Mouse (Mus musculus): ENCODE data around the gene Maml3. TPM values are rescaled to one million over a fixed set of nuclear protein-coding genes. Genes with fewer than 3 reads are reported as not detected.
A peak's percentile ranks its signal among the peaks of the same experiment; 100 is the strongest.

The Maml3 gene
- polyA plus RNA-seq, 1 experiment from 2014 or later, result 8.6 TPM

GRCm38 (mm10) chr3:51817919-51818318 is 287.0 kb downstream of the Maml3 start:
- H3K4me1 ChIP-seq (replicated peaks), result peaks cover 33% of the 10 kb centered on the region
- H3K4me2 ChIP-seq, result peak overlapping the region; percentile 37
- WGBS, result 33% methylated on average over 15 of the region's 15 CpGs
- ATAC-seq (ENCODE audit: low read depth), result peak; percentile 51; the same call in 1 of the 2 replicates
- H3K27ac ChIP-seq (replicated peaks), result peak overlapping the region; percentile 80
- peak overlapping the region; percentile 23 for H3K9ac ChIP-seq
- H3K36me3 ChIP-seq, result no peaks in the 10 kb centered on the region
- no peak overlapping the region for H3K4me3 ChIP-seq
- no peaks in the 10 kb centered on the region for H3K27me3 ChIP-seq
- H3K9me3 ChIP-seq, result no peaks in the 10 kb centered on the region

GRCm38 (mm10) chr3:51817329-51817728 is 287.5 kb downstream of the Maml3 start:
- peak overlapping the region; percentile 80 for H3K27ac ChIP-seq (replicated peaks)
- no peak overlapping the region for H3K4me3 ChIP-seq
- no peaks in the 10 kb centered on the region for H3K9me3 ChIP-seq
- peaks cover 39% of the 10 kb centered on the region for H3K4me1 ChIP-seq (replicated peaks)
- H3K36me3 ChIP-seq, result no peaks in the 10 kb centered on the region
- 63% methylated on average over 6 of the region's 6 CpGs for WGBS
- H3K4me2 ChIP-seq, result no peak overlapping the region
- no peaks in the 10 kb centered on the region for H3K27me3 ChIP-seq
- ATAC-seq (ENCODE audit: low read depth), result no peak; the same call in 1 of the 2 replicates
- peak overlapping the region; percentile 23 for H3K9ac ChIP-seq

GRCm38 (mm10) chr3:51816517-51817285 is 288.2 kb downstream of the Maml3 start:
- Histone ChIP-seq H3K9me3 (no peaks in the 10 kb centered on the region), H3K4me1 (replicated peaks) (peaks cover 42% of the 10 kb centered on the region), H3K27ac (replicated peaks) (no peak overlapping the region), H3K9ac (no peak overlapping the region), H3K4me2 (no peak overlapping the region), H3K4me3 (no peak overlapping the region), H3K36me3 (no peaks in the 10 kb centered on the region), H3K27me3 (no peaks in the 10 kb centered on the region)
- WGBS, result 87% methylated on average over 7 of the region's 7 CpGs
- ATAC-seq (ENCODE audit: low read depth), result no peak

DNA sequence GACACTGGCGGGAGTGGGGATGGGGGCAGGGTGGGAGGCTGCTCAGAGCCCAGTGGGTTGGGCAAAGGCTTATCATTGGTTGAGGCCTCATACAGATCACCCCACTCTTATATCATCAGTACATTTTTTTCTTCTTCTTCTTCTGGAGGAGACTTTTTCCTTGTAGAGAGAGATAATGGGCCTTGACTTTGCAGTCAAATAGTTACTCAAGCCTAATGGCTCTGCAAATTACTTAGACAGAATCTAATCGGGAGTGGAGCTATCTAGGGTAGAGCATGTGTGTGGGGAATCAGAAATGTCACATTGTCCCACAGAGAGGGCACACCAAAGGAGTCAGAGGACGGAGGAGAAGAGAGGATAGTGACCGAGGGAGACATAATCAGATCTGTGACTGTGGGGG is 290.8 kb downstream of the Maml3 start:
- Histone ChIP-seq H3K4me3 (no peak overlapping the region), H3K9me3 (no peaks in the 10 kb centered on the region), H3K9ac (no peak overlapping the region), H3K27ac (replicated peaks) (no peak overlapping the region), H3K36me3 (no peaks in the 10 kb centered on the region), H3K4me1 (replicated peaks) (peaks cover 57% of the 10 kb centered on the region), H3K4me2 (no peak overlapping the region), H3K27me3 (no peaks in the 10 kb centered on the region)
- WGBS, result 86% methylated on average over 4 of the region's 4 CpGs
- no peak for ATAC-seq (ENCODE audit: low read depth)

- peak overlapping the region; percentile 31; the same call in 1 of the 2 replicates for H3K9ac ChIP-seq
- peak overlapping the region; percentile 49 for H3K27ac ChIP-seq (replicated peaks)
- no peaks in the 10 kb centered on the region for H3K36me3 ChIP-seq
- no peak for ATAC-seq (ENCODE audit: low read depth)
- no peaks in the 10 kb centered on the region for H3K9me3 ChIP-seq
- no peaks in the 10 kb centered on the region for H3K27me3 ChIP-seq
- no peak overlapping the region for H3K4me3 ChIP-seq
- peaks cover 58% of the 10 kb centered on the region for H3K4me1 ChIP-seq (replicated peaks)
- WGBS, result 96% methylated on average over 5 of the region's 5 CpGs
- no peak overlapping the region for H3K4me2 ChIP-seq
These were observed 291.7 kb downstream of the Maml3 start for GRCm38 (mm10) chr3:51813186-51813585.

- WGBS, result 51% methylated on average over 7 of the region's 7 CpGs
- ATAC-seq (ENCODE audit: low read depth), result no peak
- no peaks in the 10 kb centered on the region for H3K9me3 ChIP-seq
- no peak overlapping the region for H3K4me2 ChIP-seq
- H3K27ac ChIP-seq (replicated peaks), result peak overlapping the region; percentile 73
- H3K9ac ChIP-seq, result no peak overlapping the region
- no peaks in the 10 kb centered on the region for H3K27me3 ChIP-seq
- H3K4me3 ChIP-seq, result no peak overlapping the region
- peaks cover 63% of the 10 kb centered on the region for H3K4me1 ChIP-seq (replicated peaks)
- H3K36me3 ChIP-seq, result no peaks in the 10 kb centered on the region
These were observed 294.1 kb downstream of the Maml3 start for GRCm38 (mm10) chr3:51810731-51811130.

DNA sequence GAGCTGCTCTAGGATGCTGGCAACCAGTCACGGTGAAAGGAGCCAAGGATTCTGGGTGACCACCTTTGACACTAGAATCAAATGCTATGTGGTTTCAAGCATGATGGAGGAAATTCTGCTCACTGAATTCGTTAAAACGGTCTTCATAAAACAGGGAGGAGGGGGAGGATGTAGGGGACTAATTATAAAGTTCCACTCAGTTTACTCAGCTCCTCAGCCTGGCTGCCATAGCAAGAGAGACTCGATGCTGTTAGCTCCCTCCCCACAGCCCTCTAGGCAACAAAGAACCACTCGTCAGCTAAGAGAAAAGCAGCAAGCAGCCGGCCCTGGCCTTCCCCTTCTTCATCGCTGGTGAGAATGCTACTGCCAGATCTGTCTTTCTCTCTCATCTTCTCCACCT is 295.1 kb downstream of the Maml3 start:
- ATAC-seq (ENCODE audit: low read depth), result no peak
- Histone ChIP-seq H3K27me3 (no peaks in the 10 kb centered on the region), H3K4me1 (replicated peaks) (peaks cover 72% of the 10 kb centered on the region), H3K27ac (replicated peaks) (peak overlapping the region; percentile 73), H3K4me2 (no peak overlapping the region), H3K4me3 (no peak overlapping the region), H3K36me3 (no peaks in the 10 kb centered on the region), H3K9ac (0 out of 2 replicates have a peak overlapping the region, but pooled peaks have one; percentile 39), H3K9me3 (no peaks in the 10 kb centered on the region)
- 42% methylated on average over 7 of the region's 7 CpGs for WGBS

DNA sequence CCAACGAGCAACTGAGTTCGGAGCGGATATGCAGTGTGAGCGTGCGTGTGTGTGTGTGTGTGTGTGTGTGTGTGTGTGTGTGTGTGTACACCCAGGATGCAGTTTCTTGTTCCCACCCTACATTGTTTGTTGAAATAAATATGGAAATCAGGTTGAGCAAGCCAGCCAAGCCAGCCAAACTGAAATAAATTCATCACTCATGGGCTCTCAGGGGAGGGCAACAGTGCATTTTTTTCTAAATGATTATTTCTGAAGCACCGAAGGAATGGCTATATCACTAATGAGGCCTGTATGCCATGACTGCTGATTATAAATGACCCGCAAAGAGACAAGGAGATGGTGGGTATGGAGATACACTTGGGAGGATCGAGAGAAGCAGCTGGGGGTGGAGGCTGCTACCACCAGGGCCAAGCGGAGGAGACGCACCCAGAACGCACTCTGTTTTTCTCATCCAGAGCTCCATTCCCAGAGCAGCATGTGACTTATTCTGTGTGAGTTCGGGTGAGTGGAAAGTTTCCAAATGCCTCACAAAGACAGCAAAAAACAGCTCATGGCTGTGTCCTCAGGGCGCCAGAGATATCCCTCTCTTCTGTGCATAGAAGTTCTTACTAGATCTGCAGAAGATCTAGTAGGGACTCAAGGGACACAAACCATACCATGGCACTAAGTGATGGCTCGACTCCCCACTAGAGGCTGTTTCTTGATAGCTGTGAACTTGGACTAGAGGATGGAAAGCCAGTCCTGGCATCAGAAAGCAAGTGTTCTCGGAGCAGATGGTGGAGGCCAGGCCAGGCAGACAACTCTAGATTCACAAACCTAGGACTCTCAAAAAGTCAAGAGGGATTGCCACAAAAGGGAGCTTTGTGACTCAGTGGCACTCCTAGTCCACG is 296.6 kb downstream of the Maml3 start:
- Histone ChIP-seq H3K27ac (replicated peaks) (peak overlapping the region; percentile 77), H3K36me3 (no peaks in the 10 kb centered on the region), H3K4me3 (no peak overlapping the region), H3K9me3 (no peaks in the 10 kb centered on the region), H3K4me1 (replicated peaks) (peaks cover 87% of the 10 kb centered on the region), H3K27me3 (no peaks in the 10 kb centered on the region), H3K4me2 (no peak overlapping the region), H3K9ac (no peak overlapping the region)
- no peak for ATAC-seq (ENCODE audit: low read depth)
- WGBS, result 61% methylated on average over 16 of the region's 16 CpGs

DNA sequence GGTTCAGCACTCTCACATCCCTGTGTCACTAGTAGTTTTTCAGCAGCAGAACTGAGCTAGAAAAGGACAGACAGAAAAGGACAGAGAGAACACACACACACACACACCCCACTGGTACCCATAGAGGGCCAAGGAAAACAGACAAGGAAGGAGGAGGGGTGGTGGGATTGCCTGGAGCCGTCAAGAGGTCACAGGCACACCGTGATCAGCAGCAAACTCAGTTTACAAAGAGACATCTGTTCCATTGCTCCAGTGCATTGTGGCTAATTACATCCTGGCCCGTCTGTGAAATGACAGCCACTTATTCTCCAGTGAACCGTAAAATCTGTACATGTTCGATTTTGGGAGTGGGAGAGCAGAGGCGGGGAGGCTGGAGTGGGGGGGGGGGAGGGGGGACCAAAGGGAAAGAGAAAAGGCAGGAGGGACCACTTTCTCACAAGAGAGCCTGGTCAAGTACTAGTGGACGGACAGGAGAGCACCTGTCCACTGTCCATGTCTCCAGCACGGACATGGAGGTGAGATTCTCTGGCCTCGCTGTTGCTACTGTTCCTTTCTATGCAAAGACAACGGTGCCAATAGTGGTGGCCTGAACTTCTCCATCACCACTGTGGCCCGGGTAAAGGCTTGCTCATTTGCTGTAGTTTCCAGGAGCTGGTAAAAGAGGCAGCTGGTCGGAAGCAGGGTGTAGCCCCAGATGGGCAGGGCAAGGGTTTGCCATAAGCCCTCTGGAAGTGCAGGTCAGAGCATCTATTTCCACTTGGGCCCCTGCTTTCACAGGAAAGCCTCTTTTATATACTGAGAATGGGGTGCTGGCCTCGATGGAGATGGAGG is 299.2 kb downstream of the Maml3 start:
- H3K36me3 ChIP-seq, result no peaks in the 10 kb centered on the region
- ATAC-seq (ENCODE audit: low read depth), result peak; percentile 75
- H3K27me3 ChIP-seq, result no peaks in the 10 kb centered on the region
- H3K27ac ChIP-seq (replicated peaks), result peak overlapping the region; percentile 86
- 9% methylated on average over 13 of the region's 13 CpGs for WGBS
- H3K9me3 ChIP-seq, result no peaks in the 10 kb centered on the region
- H3K4me2 ChIP-seq, result 0 out of 2 replicates have a peak overlapping the region, but pooled peaks have one; percentile 9
- H3K4me3 ChIP-seq, result no peak overlapping the region
- H3K4me1 ChIP-seq (replicated peaks), result peaks cover 91% of the 10 kb centered on the region
- peak overlapping the region; percentile 35; the same call in 1 of the 2 replicates for H3K9ac ChIP-seq

DNA sequence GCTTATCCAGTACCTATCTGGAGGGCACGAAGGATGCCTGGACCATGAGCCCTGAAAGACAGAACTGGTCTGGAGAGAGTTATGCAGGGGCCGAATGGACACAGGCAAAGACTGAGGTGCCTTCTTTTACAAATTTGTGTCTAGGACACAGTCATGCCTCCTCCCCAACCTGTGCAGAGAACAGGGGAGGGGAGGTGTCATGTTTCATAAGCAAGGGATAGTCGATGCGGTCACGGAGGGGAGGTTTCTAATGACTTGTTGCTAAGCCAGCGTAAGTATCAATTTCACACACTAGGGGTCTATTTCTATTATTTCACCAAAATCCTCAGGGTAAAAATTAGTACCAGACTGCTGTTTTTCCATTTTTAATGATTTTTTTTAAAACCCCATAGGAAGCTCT is 301.0 kb downstream of the Maml3 start:
- peaks cover 89% of the 10 kb centered on the region for H3K4me1 ChIP-seq (replicated peaks)
- ATAC-seq (ENCODE audit: low read depth), result no peak
- no peak overlapping the region for H3K9ac ChIP-seq
- H3K9me3 ChIP-seq, result no peaks in the 10 kb centered on the region
- no peak overlapping the region for H3K4me3 ChIP-seq
- H3K27ac ChIP-seq (replicated peaks), result no peak overlapping the region
- 57% methylated on average over 6 of the region's 6 CpGs for WGBS
- H3K36me3 ChIP-seq, result no peaks in the 10 kb centered on the region
- H3K27me3 ChIP-seq, result no peaks in the 10 kb centered on the region
- H3K4me2 ChIP-seq, result no peak overlapping the region

GRCm38 (mm10) chr3:51799650-51800049 is 305.2 kb downstream of the Maml3 start:
- Histone ChIP-seq H3K27me3 (no peaks in the 10 kb centered on the region), H3K9me3 (no peaks in the 10 kb centered on the region), H3K4me1 (replicated peaks) (peaks cover 89% of the 10 kb centered on the region), H3K4me3 (no peak overlapping the region), H3K9ac (no peak overlapping the region), H3K4me2 (no peak overlapping the region), H3K27ac (replicated peaks) (peak overlapping the region; percentile 2; the same call in 1 of the 2 replicates), H3K36me3 (no peaks in the 10 kb centered on the region)
- 76% methylated on average over 9 of the region's 9 CpGs for WGBS
- ATAC-seq (ENCODE audit: low read depth), result no peak
